Mouse (Mus musculus) gonadal fat pad, adult 2 months (tissue): ENCODE data around the gene Gm28047. TPM values are rescaled to one million over a fixed set of nuclear protein-coding genes. Genes with fewer than 3 reads are reported as not detected.

Source experiments
- DNase-seq: peaks from one replicate; pipeline ENCODE4 v3.0.0-alpha.2; 2012; ENCODE audit warnings: low read depth
- polyA plus RNA-seq: library from polyadenylated mRNA; depleted of rRNA; stranded (reverse); fragments of >200 nt; gene quantifications from 2 replicates; pipeline ENCODE4 v1.2.3, GENCODE M21; 2012; rRNA removed

Gene Gm28047
- polyA plus RNA-seq, 1 experiment = not detected

GRCm38 (mm10) chr15:102499370-102499769 lies 125.5 kb downstream of the Gm28047 start:
- DNase-seq = no peak

- no peak for DNase-seq
Observed at GRCm38 (mm10) chr15:102498322-102498721, 126.5 kb downstream of the Gm28047 start.

GRCm38 (mm10) chr15:102487664-102488063 lies 137.2 kb downstream of the Gm28047 start:
- no peak for DNase-seq

- DNase-seq = no peak
Observed at GRCm38 (mm10) chr15:102485853-102486252, 139.0 kb downstream of the Gm28047 start.

GRCm38 (mm10) chr15:102483136-102483535 lies 141.7 kb downstream of the Gm28047 start:
- no peak for DNase-seq

- DNase-seq = no peak
Observed at GRCm38 (mm10) chr15:102474520-102474919, 150.3 kb downstream of the Gm28047 start.

Other genes starting within 250 kb of the Gm28047 start
- gene Sp1, start 218.9 kb downstream of the Gm28047 start, polyA plus RNA-seq = 17.5 and 19.9 TPM in 2 replicates
- gene Amhr2, start 179.7 kb downstream of the Gm28047 start, polyA plus RNA-seq = 5.5 and 7.0 TPM in 2 replicates
- gene Prr13, start 166.0 kb downstream of the Gm28047 start, polyA plus RNA-seq = 121 and 141 TPM in 2 replicates
- gene Pcbp2, start 154.5 kb downstream of the Gm28047 start, polyA plus RNA-seq = 357 and 485 TPM in 2 replicates
- not detected in 2 replicates for gene Gm10337, start 121.3 kb downstream of the Gm28047 start, polyA plus RNA-seq
- 15.0 and 15.6 TPM in 2 replicates for gene Map3k12, start 108.0 kb downstream of the Gm28047 start, polyA plus RNA-seq
- 49.3 and 66.4 TPM in 2 replicates for gene Tarbp2, start 106.9 kb downstream of the Gm28047 start, polyA plus RNA-seq
- 4.8 and 5.8 TPM in 2 replicates for gene Npff, start 100.1 kb downstream of the Gm28047 start, polyA plus RNA-seq
- gene Atf7, start 397 bp upstream of the Gm28047 start, polyA plus RNA-seq = 70.4 and 84.8 TPM in 2 replicates
- 213 and 316 TPM in 2 replicates for gene Atp5g2, start 47.3 kb upstream of the Gm28047 start, polyA plus RNA-seq
- 63.1 and 63.9 TPM in 2 replicates for gene Calcoco1, start 97.1 kb upstream of the Gm28047 start, polyA plus RNA-seq